Comparison of ENCODE assay signal across 8 mouse cellular contexts in genomic region chr9:114389905-114390748, GRCm38 (mm10). TPM values are rescaled to one million over a fixed set of nuclear protein-coding genes. Genes with fewer than 3 reads are reported as not detected.
A peak's percentile ranks its signal among the peaks of the same experiment; 100 is the strongest.
DNase-seq lines count a peak whose midpoint lies in the region; ATAC-seq and TF ChIP-seq lines count a peak whose summit lies in the region.

Gene Crtap, minus strand, starts transcription at chr9:114390675.

- no peak for ATAC-seq in erythroblast, adult 5-6 weeks (replicated peaks; ENCODE audit: low FRiP score, poor library complexity, severe bottlenecking)
- ATAC-seq in frontal cortex, adult (ENCODE audit: low TSS enrichment): peak; percentile 76

- no peaks in the 10 kb centered on the region for H3K27me3 ChIP-seq in erythroblast, embryonic 14.5 days (ENCODE audit: control insufficient read depth)
- no peaks in the 10 kb centered on the region for H3K27me3 ChIP-seq in cerebellum, adult 2 months (ENCODE audit: control insufficient read depth, insufficient read depth, low read length)
- H3K27me3 ChIP-seq in hindbrain, embryonic 10.5 days (ENCODE audit: insufficient read depth, poor library complexity, severe bottlenecking): 0 out of 2 replicates have a peak, but pooled peaks cover 3% of the 10 kb centered on the region
- no peaks in the 10 kb centered on the region for H3K27me3 ChIP-seq in megakaryocyte, embryonic 14.5 days (replicated peaks)

- peaks cover 3% of the 10 kb centered on the region; the same call in 1 of the 2 replicates for H3K36me3 ChIP-seq in erythroblast, embryonic 14.5 days (ENCODE audit: control insufficient read depth)
- H3K36me3 ChIP-seq in hindbrain, embryonic 10.5 days: no peaks in the 10 kb centered on the region
- H3K36me3 ChIP-seq in megakaryocyte, embryonic 14.5 days (replicated peaks; ENCODE audit: low read length): peaks cover 31% of the 10 kb centered on the region

- peak within 1 kb of the TSS; percentile 75 for H3K4me3 ChIP-seq in erythroblast, embryonic 14.5 days (replicated peaks)
- peak within 1 kb of the TSS; percentile 51 for H3K4me3 ChIP-seq in cerebellum, adult 2 months (replicated peaks; ENCODE audit: insufficient read depth, low read depth, low read length)
- peak within 1 kb of the TSS; percentile 84 for H3K4me3 ChIP-seq in hindbrain, embryonic 10.5 days
- H3K4me3 ChIP-seq in megakaryocyte, embryonic 14.5 days (replicated peaks): peak within 1 kb of the TSS; percentile 95

- H3K9me3 ChIP-seq in erythroblast, embryonic 14.5 days (ENCODE audit: control insufficient read depth, low read length): peaks cover 6% of the 10 kb centered on the region
- H3K9me3 ChIP-seq in hindbrain, embryonic 10.5 days: no peaks in the 10 kb centered on the region
- H3K9me3 ChIP-seq in megakaryocyte, embryonic 14.5 days: no peaks in the 10 kb centered on the region

- no peak for TF ChIP-seq POLR2A in cerebellum, adult 2 months (IDR thresholded peaks at IDR 0.05; ENCODE audit: borderline replicate concordance, insufficient read depth, low read length)

- peak; percentile 55 to 61 for DNase-seq in cerebellum, adult 2 months
- peak; percentile 78 for DNase-seq in hindbrain, embryonic 10.5 days (ENCODE audit: low spot score)
- DNase-seq in left cerebral cortex, postnatal 14 days (ENCODE audit: low spot score in 2 of 2): peak; percentile 29 to 41
- DNase-seq in right cerebral cortex, postnatal 25 days: peak; percentile 65

- WGBS in cerebellum, adult 2 months: 3% methylated on average over 96 of the region's 96 CpGs
- 1% methylated on average over 96 of the region's 96 CpGs for WGBS in hindbrain, embryonic 10.5 days

- H3K27ac ChIP-seq in cerebellum, adult 2 months (ENCODE audit: insufficient read depth, low read length): no peak within 1 kb of the TSS
- H3K27ac ChIP-seq in hindbrain, embryonic 10.5 days: peak within 1 kb of the TSS; percentile 90

- H3K4me1 ChIP-seq in erythroblast, embryonic 14.5 days (ENCODE audit: control insufficient read depth): peaks cover 25% of the 10 kb centered on the region
- H3K4me1 ChIP-seq in cerebellum, adult 2 months (ENCODE audit: control insufficient read depth, insufficient read depth, low read length): no peaks in the 10 kb centered on the region; the same call in 1 of the 2 replicates
- H3K4me1 ChIP-seq in hindbrain, embryonic 10.5 days (replicated peaks): peaks cover 16% of the 10 kb centered on the region
- peaks cover 73% of the 10 kb centered on the region for H3K4me1 ChIP-seq in megakaryocyte, embryonic 14.5 days

- intact Hi-C loops in left cerebral cortex, postnatal 14 days (cut with DNase I): loop anchor here (10.0 kb wide), 1 partner anchor 395 kb away; no protein-coding TSS in a partner anchor

- no peak for TF ChIP-seq CTCF in cerebellum, adult 2 months (IDR thresholded peaks at IDR 0.05; ENCODE audit: borderline replicate concordance, insufficient read depth, low read depth, low read length)

RNA-seq across cellular contexts. Expression of gene Crtap, which starts in this region (rescaled TPM):
- polyA plus RNA-seq in erythroblast, embryonic 14.5 days (2012): 0.11 and 0.14 TPM in 2 replicates
- total RNA-seq in erythroblast, adult 5-6 weeks (2015; ENCODE audit: low replicate concordance): 1.5 and 13.4 TPM in 2 replicates
- 3.2 and 3.5 TPM in 2 replicates for total RNA-seq in erythroblast, adult 5-6 weeks (2017; ENCODE audit: low replicate concordance)
- polyA plus RNA-seq in cerebellum, adult 2 months (2012; rRNA removed): 12.9 and 13.1 TPM in 2 replicates
- 42.3 and 52.1 TPM in 2 replicates for polyA plus RNA-seq in hindbrain, embryonic 10.5 days (2016; fragmentation: Nextera tagmentation; extraction: Ambion mirVana)
- total RNA-seq in left cerebral cortex, postnatal 14 days (2021): 1 to 10 TPM; 8.0 to 8.6 TPM
- polyA plus RNA-seq in megakaryocyte, embryonic 14.5 days (2012; ENCODE audit: insufficient read depth, low replicate concordance): 20.4 and 57.9 TPM in 2 replicates

Comparison
In these comparisons a context has a peak if more than half of its experiments do, and no peak if none do; other contexts are left out.
1. RNA of gene Crtap (polyA plus RNA-seq): 42.3 to 52.1 TPM in hindbrain, embryonic 10.5 days, 20.4 to 57.9 TPM in megakaryocyte, embryonic 14.5 days and 12.9 to 13.1 TPM in cerebellum, adult 2 months; 0.11 to 0.14 TPM in erythroblast, embryonic 14.5 days; every median in the first group is over 10 times any median in the second.
2. Peak in every context shown above with its lines, with median percentiles within 50 percentile points of each other: H3K4me3 ChIP-seq and DNase-seq.